ENCODE assay signal across 8 mouse cellular contexts in the genomic region with DNA sequence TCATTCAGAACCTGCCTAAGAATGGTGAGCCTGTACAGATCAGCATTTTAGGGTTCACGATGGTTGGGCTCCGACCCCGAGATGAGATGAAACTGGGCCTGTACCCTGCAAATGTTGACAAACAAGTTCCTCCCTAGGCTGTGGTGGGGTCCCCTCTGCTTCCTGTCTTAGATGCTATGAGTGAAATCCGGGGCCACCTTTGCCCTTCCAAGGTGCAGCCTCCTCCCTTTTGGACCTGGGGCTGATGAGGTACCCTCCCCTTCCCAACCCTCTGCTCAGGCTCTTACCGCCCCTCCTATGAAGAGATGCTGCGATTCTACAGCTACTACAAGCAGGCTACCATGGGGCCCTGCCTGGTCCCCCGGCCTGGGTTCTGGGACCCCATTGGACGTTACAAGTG. TPM values are rescaled to one million over a fixed set of nuclear protein-coding genes. Genes with fewer than 3 reads are reported as not detected.
A peak's percentile ranks its signal among the peaks of the same experiment; 100 is the strongest.
DNase-seq lines count a peak whose midpoint lies in the region; ATAC-seq and TF ChIP-seq lines count a peak whose summit lies in the region.

No protein-coding gene starts in this region.

- WGBS in heart, embryonic 15.5 days = 56% methylated on average over 8 of the region's 8 CpGs
- 61% methylated on average over 8 of the region's 8 CpGs for WGBS in hindbrain, postnatal 0 days
- WGBS in macrophage (ENCODE audit: missing documents) = 48% methylated on average over 7 of the region's 8 CpGs

- no peak for TF ChIP-seq CTCF in cortical plate, adult 2 months (IDR thresholded peaks at IDR 0.05; ENCODE audit: extremely low read depth, insufficient read depth, low read length)
- TF ChIP-seq CTCF in hindbrain, postnatal 0 days (IDR thresholded peaks at IDR 0.05; ENCODE audit: low read depth) = no peak

- no peaks in the 10 kb centered on the region for H3K9me3 ChIP-seq in heart, embryonic 15.5 days (replicated peaks)
- H3K9me3 ChIP-seq in hindbrain, postnatal 0 days (ENCODE audit: low read length) = no peaks in the 10 kb centered on the region

- no peak overlapping the region; the same call in 1 of the 2 replicates for H3K9ac ChIP-seq in heart, embryonic 15.5 days
- 0 out of 2 replicates have a peak overlapping the region, but pooled peaks have one; percentile 42 for H3K9ac ChIP-seq in hindbrain, postnatal 0 days (replicated peaks; ENCODE audit: low read length)

- H3K4me1 ChIP-seq in heart, embryonic 15.5 days (replicated peaks) = peaks cover 46% of the 10 kb centered on the region
- no peaks in the 10 kb centered on the region for H3K4me1 ChIP-seq in cortical plate, adult 2 months (ENCODE audit: control insufficient read depth, insufficient read depth, low read length)
- H3K4me1 ChIP-seq in hindbrain, postnatal 0 days (ENCODE audit: insufficient read depth, low read length) = no peaks in the 10 kb centered on the region

- no peak for TF ChIP-seq POLR2A in cortical plate, adult 2 months (IDR thresholded peaks at IDR 0.05; ENCODE audit: extremely low read depth, insufficient read depth, low read length)

- H3K4me3 ChIP-seq in heart, embryonic 15.5 days = peak overlapping the region; percentile 57
- H3K4me3 ChIP-seq in cortical plate, adult 2 months (ENCODE audit: insufficient read depth, low read length) = peak overlapping the region; percentile 75
- H3K4me3 ChIP-seq in hindbrain, postnatal 0 days (ENCODE audit: low read length) = peak overlapping the region; percentile 47; the same call in 1 of the 2 replicates
- H3K4me3 ChIP-seq in macrophage (ENCODE audit: inconsistent target) = peak overlapping the region; percentile 85

- no peak for DNase-seq in heart, postnatal 4 days
- no peak for DNase-seq in hindbrain, postnatal 0 days (ENCODE audit: low spot score)
- no peak for DNase-seq in ovary, postnatal 14 days (ENCODE audit: low spot score)
- DNase-seq in spleen, adult 18-20 months = no peak
- DNase-seq in urinary bladder, adult 2 months (ENCODE audit: low spot score) = no peak

- no peaks in the 10 kb centered on the region for H3K79me2 ChIP-seq in macrophage (ENCODE audit: inconsistent target)

- H3K4me2 ChIP-seq in heart, embryonic 15.5 days = peak overlapping the region; percentile 88
- H3K4me2 ChIP-seq in hindbrain, postnatal 0 days (ENCODE audit: low read depth, low read length) = peak overlapping the region; percentile 87

- ATAC-seq in heart, embryonic 15.5 days (replicated peaks; ENCODE audit: insufficient number of reproducible peaks, insufficient read depth, low FRiP score, low read depth) = no peak
- no peak for ATAC-seq in hindbrain, postnatal 0 days

- no peaks in the 10 kb centered on the region for H3K36me3 ChIP-seq in heart, embryonic 15.5 days
- no peaks in the 10 kb centered on the region for H3K36me3 ChIP-seq in hindbrain, postnatal 0 days (ENCODE audit: insufficient read depth, low read length)
- no peaks in the 10 kb centered on the region for H3K36me3 ChIP-seq in macrophage (ENCODE audit: inconsistent target)

- H3K27ac ChIP-seq in heart, embryonic 15.5 days = no peak overlapping the region
- H3K27ac ChIP-seq in cortical plate, adult 2 months (ENCODE audit: insufficient read depth, low read length) = no peak overlapping the region
- H3K27ac ChIP-seq in hindbrain, postnatal 0 days = no peak overlapping the region
- 0 out of 2 replicates have a peak overlapping the region, but pooled peaks have one; percentile 12 for H3K27ac ChIP-seq in macrophage

- no peaks in the 10 kb centered on the region for H3K27me3 ChIP-seq in heart, embryonic 15.5 days
- 0 out of 2 replicates have a peak, but pooled peaks cover 3% of the 10 kb centered on the region for H3K27me3 ChIP-seq in hindbrain, postnatal 0 days (ENCODE audit: insufficient read depth, low read length)

RNA-seq across cellular contexts. Expression of a gene that starts 2.1 kb away (rescaled TPM):
- 18.5 and 23.7 TPM in 2 replicates for polyA plus RNA-seq in heart, embryonic 15.5 days (2015; fragmentation: Nextera tagmentation; extraction: Ambion mirVana)
- total RNA-seq in heart, postnatal 4 days (2021) = 10 to 100 TPM; 25.9 to 29.2 TPM
- 40.7 and 46.3 TPM in 2 replicates for polyA plus RNA-seq in cortical plate, adult 2 months (2012; rRNA removed)
- 13.2 and 19.0 TPM in 2 replicates for total RNA-seq in hindbrain, postnatal 0 days (2014; rRNA removed)
- 18.5 and 20.8 TPM in 2 replicates for polyA plus RNA-seq in hindbrain, postnatal 0 days (2015; fragmentation: Nextera tagmentation; extraction: Ambion mirVana)
- total RNA-seq in macrophage (2018; cell fraction: chromatin; rRNA removed) = 10 to 100 TPM in 19 of 26 experiments, 1 to 10 TPM in 7; 5.0 to 35.6 (median 19.3) TPM
- total RNA-seq in macrophage (2018; cell fraction: cytosol; rRNA removed) = 10 to 100 TPM in 21 of 26 experiments, 1 to 10 TPM in 5; 6.8 to 26.2 (median 14.3) TPM
- 10 to 100 TPM in 15 of 26 experiments, 1 to 10 TPM in 11; 4.3 to 28.6 (median 11.3) TPM for total RNA-seq in macrophage (2018; cell fraction: nucleus; rRNA removed)
- polyA plus RNA-seq in macrophage (2018) = 8.8 to 14.0 TPM (median 10.0 TPM) in 3 replicates
- polyA plus RNA-seq in urinary bladder, adult 2 months (2012; rRNA removed) = 59.4 and 76.0 TPM in 2 replicates

RNA-seq across cellular contexts. Expression of a gene that starts 2.2 kb away (rescaled TPM):
- 11.0 and 11.8 TPM in 2 replicates for polyA plus RNA-seq in heart, embryonic 15.5 days (2015; fragmentation: Nextera tagmentation; extraction: Ambion mirVana)
- 10 to 100 TPM; 28.0 to 34.8 TPM for total RNA-seq in heart, postnatal 4 days (2021)
- polyA plus RNA-seq in cortical plate, adult 2 months (2012; rRNA removed) = 17.1 and 21.1 TPM in 2 replicates
- total RNA-seq in hindbrain, postnatal 0 days (2014; rRNA removed) = 9.4 and 13.8 TPM in 2 replicates
- 3.9 and 4.8 TPM in 2 replicates for polyA plus RNA-seq in hindbrain, postnatal 0 days (2015; fragmentation: Nextera tagmentation; extraction: Ambion mirVana)
- total RNA-seq in macrophage (2018; cell fraction: chromatin; rRNA removed) = 1 to 10 TPM in 2 of 26 experiments, under 1 TPM in 12, not detected in 12; 0.24 to 2.5 (median 0.41) TPM
- under 1 TPM in 15 of 26 experiments, not detected in 11; 0.04 to 0.25 (median 0.09) TPM for total RNA-seq in macrophage (2018; cell fraction: cytosol; rRNA removed)
- total RNA-seq in macrophage (2018; cell fraction: nucleus; rRNA removed) = 1 to 10 TPM in 1 of 26 experiments, under 1 TPM in 6, not detected in 19; 0.12 to 1.1 (median 0.25) TPM
- 0.07 to 0.21 TPM in 2 of 3 replicates, not detected in the other for polyA plus RNA-seq in macrophage (2018)
- 30.9 and 36.8 TPM in 2 replicates for polyA plus RNA-seq in urinary bladder, adult 2 months (2012; rRNA removed)

RNA-seq across cellular contexts. Expression of a gene that starts 12.4 kb away (rescaled TPM):
- 2.6 and 3.0 TPM in 2 replicates for polyA plus RNA-seq in heart, embryonic 15.5 days (2015; fragmentation: Nextera tagmentation; extraction: Ambion mirVana)
- 10 to 100 TPM; 14.8 to 15.7 TPM for total RNA-seq in heart, postnatal 4 days (2021)
- polyA plus RNA-seq in cortical plate, adult 2 months (2012; rRNA removed) = 22.6 and 22.9 TPM in 2 replicates
- total RNA-seq in hindbrain, postnatal 0 days (2014; rRNA removed) = 15.1 and 15.8 TPM in 2 replicates
- 4.4 and 5.1 TPM in 2 replicates for polyA plus RNA-seq in hindbrain, postnatal 0 days (2015; fragmentation: Nextera tagmentation; extraction: Ambion mirVana)
- 10 to 100 TPM in 22 of 26 experiments, 1 to 10 TPM in 4; 5.4 to 44.3 (median 19.7) TPM for total RNA-seq in macrophage (2018; cell fraction: chromatin; rRNA removed)
- 10 to 100 TPM; 18.2 to 47.9 (median 36.2) TPM for total RNA-seq in macrophage (2018; cell fraction: cytosol; rRNA removed)
- 10 to 100 TPM; 13.7 to 81.3 (median 44.7) TPM for total RNA-seq in macrophage (2018; cell fraction: nucleus; rRNA removed)
- polyA plus RNA-seq in macrophage (2018) = 18.5 to 31.2 TPM (median 23.4 TPM) in 3 replicates
- 28.4 and 29.3 TPM in 2 replicates for polyA plus RNA-seq in urinary bladder, adult 2 months (2012; rRNA removed)

RNA-seq across cellular contexts. Expression of a gene that starts 28.6 kb away (rescaled TPM):
- 5.5 and 6.4 TPM in 2 replicates for polyA plus RNA-seq in heart, embryonic 15.5 days (2015; fragmentation: Nextera tagmentation; extraction: Ambion mirVana)
- total RNA-seq in heart, postnatal 4 days (2021) = 1 to 10 TPM; 4.2 to 4.8 TPM
- 10.7 and 11.9 TPM in 2 replicates for polyA plus RNA-seq in cortical plate, adult 2 months (2012; rRNA removed)
- 28.9 and 40.4 TPM in 2 replicates for total RNA-seq in hindbrain, postnatal 0 days (2014; rRNA removed)
- 30.2 and 30.7 TPM in 2 replicates for polyA plus RNA-seq in hindbrain, postnatal 0 days (2015; fragmentation: Nextera tagmentation; extraction: Ambion mirVana)
- total RNA-seq in macrophage (2018; cell fraction: chromatin; rRNA removed) = 10 to 100 TPM in 1 of 26 experiments, 1 to 10 TPM in 25; 2.1 to 11.1 (median 5.4) TPM
- total RNA-seq in macrophage (2018; cell fraction: cytosol; rRNA removed) = 1 to 10 TPM in 24 of 26 experiments, under 1 TPM in 2; 0.91 to 4.9 (median 2.6) TPM
- 10 to 100 TPM in 5 of 26 experiments, 1 to 10 TPM in 21; 1.2 to 16.7 (median 6.2) TPM for total RNA-seq in macrophage (2018; cell fraction: nucleus; rRNA removed)
- 0.98 to 2.8 TPM (median 2.6 TPM) in 3 replicates for polyA plus RNA-seq in macrophage (2018)
- 4.1 and 4.5 TPM in 2 replicates for polyA plus RNA-seq in urinary bladder, adult 2 months (2012; rRNA removed)
